Mouse (Mus musculus) MEL (cell line): ENCODE measurements at regions not wholly inside any gene's neighbourhood (a gene's known extent, or its start where the extent isn't known, plus 50 kb on each side); places are given as distances from the start of the nearest gene placed in this dataset.
"Not testable (repeated sequence)": the region's sequence is repeated elsewhere in the genome, so short reads cannot be mapped to it uniquely, and the experiment has no call there.

Experiments used
- DNase-seq: peaks from one replicate; pipeline ENCODE4 v3.0.0; 2011; ENCODE audit warnings: low read depth, low spot score
- H3K27ac ChIP-seq: 2 replicates; pipeline ENCODE4 v1.5.1; 2012; ENCODE audit warnings: low read depth, mild to moderate bottlenecking, control low read depth, low read length, moderate library complexity; ENCODE audit not compliant: control insufficient read depth
- H3K27me3 ChIP-seq, 2 experiments: fragments of 150-350 bp in 1 of 2; sonication (generic) in 1 of 2; 2 replicates each; pipeline ENCODE4 v1.6.1; 2012; ENCODE audit warnings: low read length in 2 of 2, mild to moderate bottlenecking in 2 of 2, improper control_type of control experiment in 1 of 2, moderate library complexity in 1 of 2; ENCODE audit not compliant: insufficient read depth in 2 of 2, control insufficient read depth in 1 of 2
- H3K36me3 ChIP-seq, 2 experiments: 2 replicates each; pipeline ENCODE4 v1.6.1; 2012 to 2014; ENCODE audit warnings: low read length in 2 of 2, improper control_type of control experiment in 1 of 2, inconsistent platforms in 1 of 2, mild to moderate bottlenecking in 1 of 2; ENCODE audit not compliant: insufficient read depth in 2 of 2, control insufficient read depth in 1 of 2
- H3K4me1 ChIP-seq, 2 experiments: fragments of 150-350 bp in 1 of 2; sonication (generic) in 1 of 2; 2 replicates each; pipeline ENCODE4 v1.6.1; 2012; ENCODE audit warnings: low read length in 2 of 2, improper control_type of control experiment in 1 of 2, mild to moderate bottlenecking in 1 of 2; ENCODE audit not compliant: insufficient read depth in 2 of 2, control insufficient read depth in 1 of 2
- H3K4me3 ChIP-seq, 2 experiments: fragments of 150-350 bp in 1 of 2; sonication (generic) in 1 of 2; 2 replicates each; pipeline ENCODE4 v1.5.1; 2012; ENCODE audit warnings: low read depth in 2 of 2, low read length in 2 of 2, mild to moderate bottlenecking in 2 of 2, moderate library complexity in 2 of 2, control low read depth in 1 of 2, improper control_type of control experiment in 1 of 2; ENCODE audit not compliant: control insufficient read depth in 1 of 2, insufficient read depth in 1 of 2
- H3K79me2 ChIP-seq: 2 replicates; pipeline ENCODE4 v1.6.1; 2012; ENCODE audit warnings: mild to moderate bottlenecking, low read length, moderate library complexity; ENCODE audit not compliant: control insufficient read depth, poor library complexity, insufficient read depth
- H3K9ac ChIP-seq: 2 replicates; pipeline ENCODE4 v1.6.1; 2012; ENCODE audit warnings: low read depth, mild to moderate bottlenecking, control low read depth, low read length, moderate library complexity; ENCODE audit not compliant: control insufficient read depth, poor library complexity, severe bottlenecking
- H3K9me3 ChIP-seq: fragments of 150-350 bp; sonication (generic); replicated peaks from 2 replicates; pipeline ENCODE4 v1.6.1; 2012; ENCODE audit warnings: mild to moderate bottlenecking, low read length, improper control_type of control experiment, moderate library complexity; ENCODE audit not compliant: insufficient read depth
- BHLHE40 ChIP-seq: IDR thresholded peaks from 2 replicates; pipeline ENCODE4 v1.6.1; 2012; ENCODE audit warnings: low read depth, mild to moderate bottlenecking, inconsistent platforms, low read length, improper control_type of control experiment, borderline replicate concordance
- CHD2 ChIP-seq: IDR thresholded peaks from 2 replicates; pipeline ENCODE4 v1.6.1; 2011; ENCODE audit warnings: low read length, improper control_type of control experiment
- CTCF ChIP-seq, 3 experiments: IDR thresholded peaks in 2 of 3; conservative IDR thresholded peaks in 1 of 3; 2 replicates each; pipeline ENCODE4 v1.5.1; 2011 to 2012; ENCODE audit warnings: low read length in 3 of 3, low read depth in 2 of 3, mild to moderate bottlenecking in 2 of 3, improper control_type of control experiment in 1 of 3, inconsistent platforms in 1 of 3, mixed read lengths in 1 of 3, moderate library complexity in 1 of 3; ENCODE audit not compliant: control insufficient read depth in 1 of 3, insufficient read depth in 1 of 3, poor library complexity in 1 of 3, severe bottlenecking in 1 of 3
- E2F4 ChIP-seq: IDR thresholded peaks from 2 replicates; pipeline ENCODE4 v1.6.1; 2011; ENCODE audit warnings: low read depth, low read length, improper control_type of control experiment, borderline replicate concordance
- ELF1 ChIP-seq: IDR thresholded peaks from 2 replicates; pipeline ENCODE4 v1.6.1; 2014; ENCODE audit warnings: low read depth, mild to moderate bottlenecking, inconsistent platforms, low read length, improper control_type of control experiment, moderate library complexity
- EP300 ChIP-seq, 2 experiments: IDR thresholded peaks; 2 replicates each; pipeline ENCODE4 v1.6.1; 2011; ENCODE audit warnings: improper control_type of control experiment in 2 of 2, low read length in 2 of 2, low read depth in 1 of 2, mild to moderate bottlenecking in 1 of 2
- ETS1 ChIP-seq: IDR thresholded peaks from 2 replicates; pipeline ENCODE4 v1.6.1; 2012; ENCODE audit warnings: low read depth, mild to moderate bottlenecking, inconsistent platforms, low read length, improper control_type of control experiment, moderate library complexity
- GATA1 ChIP-seq: IDR thresholded peaks from 2 replicates; pipeline ENCODE4 v1.6.1; 2011; ENCODE audit warnings: low read depth, low read length, improper control_type of control experiment
- JUND ChIP-seq: IDR thresholded peaks from 2 replicates; pipeline ENCODE4 v1.6.1; 2011; ENCODE audit warnings: low read depth, mild to moderate bottlenecking, improper control_type of control experiment, low read length
- MAZ ChIP-seq: IDR thresholded peaks from 2 replicates; pipeline ENCODE4 v1.6.1; 2012; ENCODE audit warnings: low read depth, mild to moderate bottlenecking, inconsistent platforms, low read length, improper control_type of control experiment
- MXI1 ChIP-seq: IDR thresholded peaks from 2 replicates; pipeline ENCODE4 v1.6.1; 2011; ENCODE audit warnings: mild to moderate bottlenecking, low read depth, low read length, improper control_type of control experiment
- MYB ChIP-seq: IDR thresholded peaks from 2 replicates; pipeline ENCODE4 v1.6.1; 2011; ENCODE audit warnings: mild to moderate bottlenecking, low read depth, low read length, improper control_type of control experiment
- MYC ChIP-seq: IDR thresholded peaks from 2 replicates; pipeline ENCODE4 v1.6.1; 2011; ENCODE audit warnings: low read depth, mild to moderate bottlenecking, low read length, improper control_type of control experiment, moderate library complexity
- NRF1 ChIP-seq: IDR thresholded peaks from 2 replicates; pipeline ENCODE4 v1.6.1; 2014; ENCODE audit warnings: low read depth, mild to moderate bottlenecking, inconsistent platforms, low read length, improper control_type of control experiment, moderate library complexity; ENCODE audit not compliant: poor library complexity, insufficient read depth, severe bottlenecking
- POLR2A ChIP-seq, 2 experiments: IDR thresholded peaks; 2 replicates each; pipeline ENCODE4 v1.6.1; 2011 to 2012; ENCODE audit warnings: low read length in 2 of 2, mild to moderate bottlenecking in 2 of 2, control low read depth in 1 of 2, improper control_type of control experiment in 1 of 2, low read depth in 1 of 2, moderate library complexity in 1 of 2; ENCODE audit not compliant: control insufficient read depth in 1 of 2, insufficient read depth in 1 of 2, poor library complexity in 1 of 2
- POLR2AphosphoS2 ChIP-seq: IDR thresholded peaks from 2 replicates; pipeline ENCODE4 v1.6.1; 2011; ENCODE audit warnings: low read length, improper control_type of control experiment
- RAD21 ChIP-seq: IDR thresholded peaks from 2 replicates; pipeline ENCODE4 v1.6.1; 2011; ENCODE audit warnings: mild to moderate bottlenecking, low read depth, low read length, improper control_type of control experiment
- RCOR1 ChIP-seq: IDR thresholded peaks from 2 replicates; pipeline ENCODE4 v1.6.1; 2012; ENCODE audit warnings: low read depth, mild to moderate bottlenecking, inconsistent platforms, low read length, improper control_type of control experiment
- SIN3A ChIP-seq: IDR thresholded peaks from 2 replicates; pipeline ENCODE4 v1.6.1; 2012; ENCODE audit warnings: low read length, improper control_type of control experiment, inconsistent platforms
- SMC3 ChIP-seq: IDR thresholded peaks from 2 replicates; pipeline ENCODE4 v1.6.1; 2011; ENCODE audit warnings: low read depth, low read length, improper control_type of control experiment
- TBP ChIP-seq: IDR thresholded peaks from 2 replicates; pipeline ENCODE4 v1.8.0; 2011; ENCODE audit warnings: low read depth, low read length, improper control_type of control experiment
- TCF12 ChIP-seq: IDR thresholded peaks from 2 replicates; pipeline ENCODE4 v1.6.1; 2014; ENCODE audit warnings: low read depth, mild to moderate bottlenecking, inconsistent platforms, low read length, improper control_type of control experiment, moderate library complexity
- UBTF ChIP-seq: IDR thresholded peaks from 2 replicates; pipeline ENCODE4 v1.6.1; 2012; ENCODE audit warnings: low read depth, mild to moderate bottlenecking, inconsistent platforms, low read length, improper control_type of control experiment, moderate library complexity, borderline replicate concordance; ENCODE audit not compliant: insufficient read depth
- USF2 ChIP-seq, 2 experiments: IDR thresholded peaks; 2 replicates each; pipeline ENCODE4 v1.6.1; 2011 to 2012; ENCODE audit warnings: improper control_type of control experiment in 2 of 2, low read length in 2 of 2, borderline replicate concordance in 1 of 2, inconsistent platforms in 1 of 2, low read depth in 1 of 2, mild to moderate bottlenecking in 1 of 2; ENCODE audit not compliant: insufficient read depth in 1 of 2
- ZKSCAN1 ChIP-seq: IDR thresholded peaks from 2 replicates; pipeline ENCODE4 v1.6.1; 2012; ENCODE audit warnings: low read depth, mild to moderate bottlenecking, inconsistent platforms, low read length, improper control_type of control experiment, moderate library complexity
- ZMIZ1 ChIP-seq: IDR thresholded peaks from 2 replicates; pipeline ENCODE4 v1.6.1; 2012; ENCODE audit warnings: low read depth, mild to moderate bottlenecking, inconsistent platforms, low read length, improper control_type of control experiment, moderate library complexity
- ZNF384 ChIP-seq: IDR thresholded peaks from 2 replicates; pipeline ENCODE4 v1.6.1; 2012; ENCODE audit warnings: low read depth, mild to moderate bottlenecking, inconsistent platforms, low read length, improper control_type of control experiment

GRCm38 (mm10) chrX:129034236-129034635 lies 715.3 kb upstream of the Diaph2 start:
- no peak overlapping the region for H3K4me3 ChIP-seq
- H3K27me3 ChIP-seq: no peaks in the 10 kb centered on the region
- H3K4me1 ChIP-seq: no peaks in the 10 kb centered on the region
- H3K36me3 ChIP-seq: peaks cover 0 to 4% of the 10 kb centered on the region in 2 experiments; a peak in 1 of 4 replicates
- TF ChIP-seq TBP (no peak), MXI1 (no peak), SMC3 (no peak), ZMIZ1 (no peak), MAZ (no peak), JUND (no peak), MYC (no peak), BHLHE40 (no peak), RCOR1 (peak; percentile 63), CTCF (IDR thresholded peaks at IDR 0.05 in 2 of 3, conservative IDR thresholded peaks at IDR 0.05 in 1 of 3; ENCODE audit: control insufficient read depth in 1 of 3, insufficient read depth in 1 of 3, low read depth in 2 of 3, low read length in 3 of 3, poor library complexity in 1 of 3, severe bottlenecking in 1 of 3) (no peak), ETS1 (peak; percentile 82), RAD21 (no peak), UBTF (no peak), EP300 (IDR thresholded peaks at IDR 0.05; ENCODE audit: low read depth in 1 of 2, low read length in 2 of 2) (peak; percentile 75), CHD2 (no peak), NRF1 (no peak), POLR2A (IDR thresholded peaks at IDR 0.05; ENCODE audit: control insufficient read depth in 1 of 2, insufficient read depth in 1 of 2, low read depth in 1 of 2, low read length in 2 of 2, poor library complexity in 1 of 2) (no peak), USF2 (IDR thresholded peaks at IDR 0.05; ENCODE audit: borderline replicate concordance in 1 of 2, insufficient read depth in 1 of 2, low read depth in 1 of 2, low read length in 2 of 2) (no peak), ZNF384 (no peak), ELF1 (no peak), GATA1 (peak; percentile 91), SIN3A (no peak), TCF12 (peak; percentile 78), MYB (no peak), E2F4 (no peak), POLR2AphosphoS2 (no peak), ZKSCAN1 (no peak)
- H3K9me3 ChIP-seq: no peaks in the 10 kb centered on the region
- peak; percentile 51 for DNase-seq
- H3K79me2 ChIP-seq: no peaks in the 10 kb centered on the region
- no peak overlapping the region for H3K27ac ChIP-seq
- H3K9ac ChIP-seq: no peak overlapping the region

GRCm38 (mm10) chrX:129056408-129056807 lies 693.1 kb upstream of the Diaph2 start:
- H3K36me3 ChIP-seq, H3K4me1 ChIP-seq, DNase-seq, H3K79me2 ChIP-seq, H3K9me3 ChIP-seq, H3K4me3 ChIP-seq, H3K9ac ChIP-seq, H3K27me3 ChIP-seq, H3K27ac ChIP-seq: not testable (repeated sequence)
